ENCODE assay signal across 8 mouse cellular contexts in genomic region chr16:59617167-59617566, GRCm38 (mm10). TPM values are rescaled to one million over a fixed set of nuclear protein-coding genes. Genes with fewer than 3 reads are reported as not detected.
DNase-seq lines count a peak whose midpoint lies in the region; ATAC-seq lines count a peak whose summit lies in the region.
"Had no signal": no experiment of that assay in that cellular context is flagged by ENCODE, and none has a peak within 500 bp of the region (broad histone marks: within the 10 kb centered on the region; RNA-seq: fewer than 3 reads in every experiment).

No protein-coding gene starts in this region.

- H3K4me1 ChIP-seq in stomach, embryonic 16.5 days (ENCODE audit: control insufficient read depth, insufficient read depth, low read length): no peaks in the 10 kb centered on the region
- H3K4me1 ChIP-seq: liver, embryonic 15.5 days had no signal

- H3K4me2 ChIP-seq in stomach, embryonic 16.5 days (ENCODE audit: low read depth, low read length): no peak overlapping the region
- H3K4me2 ChIP-seq: liver, embryonic 15.5 days had no signal

- no peak overlapping the region for H3K4me3 ChIP-seq in stomach, embryonic 16.5 days (replicated peaks; ENCODE audit: low read length)
- H3K4me3 ChIP-seq: liver, embryonic 15.5 days had no signal

- H3K27me3 ChIP-seq in stomach, embryonic 16.5 days (ENCODE audit: control insufficient read depth, insufficient read depth, low read length): no peaks in the 10 kb centered on the region
- H3K27me3 ChIP-seq: liver, embryonic 15.5 days had no signal

- H3K9ac ChIP-seq in stomach, embryonic 16.5 days (ENCODE audit: low read length): no peak overlapping the region
- H3K9ac ChIP-seq: liver, embryonic 15.5 days had no signal

- 25% methylated on average over 3 of the region's 3 CpGs for WGBS in stomach, embryonic 16.5 days

- H3K36me3 ChIP-seq in stomach, embryonic 16.5 days (ENCODE audit: control insufficient read depth, insufficient read depth, low read length): no peaks in the 10 kb centered on the region
- H3K36me3 ChIP-seq: liver, embryonic 15.5 days had no signal

- H3K27ac ChIP-seq in stomach, embryonic 16.5 days (ENCODE audit: low read length): no peak overlapping the region
- H3K27ac ChIP-seq: liver, embryonic 15.5 days had no signal

- peak; percentile 84 for ATAC-seq in activated CD4-positive, CD25-positive, alpha-beta regulatory T cell, adult 4 months
- peak; percentile 50; the same call in 1 of the 2 replicates for ATAC-seq in stomach, embryonic 16.5 days (ENCODE audit: insufficient read depth, low FRiP score)

- DNase-seq in right cerebral cortex, postnatal 10 days (ENCODE audit: low spot score in 2 of 2): peak; percentile 35 to 43
- no peak for DNase-seq in right cerebral cortex, postnatal 4 days
- peak; percentile 76 for DNase-seq in embryo, embryonic 10.5 days (ENCODE audit: low spot score)
- peak; percentile 16 for DNase-seq in kidney, adult 11 months
- peak; percentile 78 for DNase-seq in lung, postnatal 36 days

- no peaks in the 10 kb centered on the region for H3K9me3 ChIP-seq in stomach, embryonic 16.5 days (replicated peaks; ENCODE audit: control insufficient read depth, low read length)
- H3K9me3 ChIP-seq: liver, embryonic 15.5 days had no signal

RNA-seq across cellular contexts. Expression of gene Crybg3, which starts 16.4 kb away (rescaled TPM):
- 10 to 100 TPM; 11.6 to 11.7 TPM for polyA plus RNA-seq in activated CD4-positive, CD25-positive, alpha-beta regulatory T cell, adult 4 months (2017; shearing (Covaris generic))
- 11.2 and 11.6 TPM in 2 replicates for polyA plus RNA-seq in stomach, embryonic 16.5 days (2015; fragmentation: Nextera tagmentation; extraction: Ambion mirVana)

RNA-seq across cellular contexts. Expression of gene Arl6, which starts 22.0 kb away (rescaled TPM):
- polyA plus RNA-seq in activated CD4-positive, CD25-positive, alpha-beta regulatory T cell, adult 4 months (2017; shearing (Covaris generic)): 1 to 10 TPM; 2.7 to 3.2 TPM
- polyA plus RNA-seq in stomach, embryonic 16.5 days (2015; fragmentation: Nextera tagmentation; extraction: Ambion mirVana): 25.0 and 25.8 TPM in 2 replicates
